Mouse (Mus musculus): ENCODE measurements around the gene Fcgr1.

Fcgr1 gene

GRCm38 (mm10) chr3:96273591-96274465 lies 19.9 kb downstream of the Fcgr1 start:
- DNase-seq (ENCODE audit: low read depth, low spot score) = peak; percentile 85

GRCm38 (mm10) chr3:96269511-96270474 lies 24.0 kb downstream of the Fcgr1 start, which contains the start of gene Hist2h2bb:
Hist2h2bb (plus strand) TSS chr3:96269752.
- peak; percentile 97 for DNase-seq (ENCODE audit: low read depth, low spot score)

- peak; percentile 74 for DNase-seq (ENCODE audit: low read depth, low spot score)
These were observed 24.9 kb downstream of the Fcgr1 start for GRCm38 (mm10) chr3:96268776-96269378.

GRCm38 (mm10) chr3:96268051-96268775 lies 25.6 kb downstream of the Fcgr1 start, which contains the start of gene Hist2h3b:
Hist2h3b (plus strand) TSS chr3:96268654.
- peak; percentile 83 for DNase-seq (ENCODE audit: low read depth, low spot score)

- no peak for DNase-seq (ENCODE audit: low read depth, low spot score)
These were observed 26.2 kb downstream of the Fcgr1 start for GRCm38 (mm10) chr3:96267541-96267940.

DNA sequence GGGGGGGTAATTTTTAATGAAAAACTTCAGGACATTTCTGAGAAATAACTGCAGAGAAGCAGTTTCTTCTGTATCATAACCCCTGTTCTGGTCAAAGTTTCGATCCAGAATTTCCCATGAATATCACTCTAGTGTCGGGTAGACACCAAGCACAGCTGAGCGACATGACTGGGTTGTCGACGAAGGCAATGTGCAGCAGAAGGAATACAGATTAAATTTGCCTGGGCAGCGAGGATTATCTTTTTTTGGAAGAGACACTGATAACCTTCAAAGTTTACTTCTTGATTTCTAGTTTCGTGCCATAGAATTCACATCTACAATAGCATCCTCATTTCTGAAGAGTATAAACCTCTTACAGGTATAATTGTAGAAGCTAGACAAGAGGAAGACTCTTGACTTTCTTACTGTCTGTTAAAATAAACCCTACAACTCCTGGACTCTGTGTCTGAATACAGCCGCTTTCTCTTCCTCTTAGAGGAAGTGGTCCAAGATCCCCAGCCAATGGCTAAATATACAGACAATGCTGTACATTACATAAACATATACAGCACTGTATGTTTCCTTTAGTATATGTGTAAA lies 27.5 kb downstream of the Fcgr1 start:
- no peak for DNase-seq (ENCODE audit: low read depth, low spot score)

DNA sequence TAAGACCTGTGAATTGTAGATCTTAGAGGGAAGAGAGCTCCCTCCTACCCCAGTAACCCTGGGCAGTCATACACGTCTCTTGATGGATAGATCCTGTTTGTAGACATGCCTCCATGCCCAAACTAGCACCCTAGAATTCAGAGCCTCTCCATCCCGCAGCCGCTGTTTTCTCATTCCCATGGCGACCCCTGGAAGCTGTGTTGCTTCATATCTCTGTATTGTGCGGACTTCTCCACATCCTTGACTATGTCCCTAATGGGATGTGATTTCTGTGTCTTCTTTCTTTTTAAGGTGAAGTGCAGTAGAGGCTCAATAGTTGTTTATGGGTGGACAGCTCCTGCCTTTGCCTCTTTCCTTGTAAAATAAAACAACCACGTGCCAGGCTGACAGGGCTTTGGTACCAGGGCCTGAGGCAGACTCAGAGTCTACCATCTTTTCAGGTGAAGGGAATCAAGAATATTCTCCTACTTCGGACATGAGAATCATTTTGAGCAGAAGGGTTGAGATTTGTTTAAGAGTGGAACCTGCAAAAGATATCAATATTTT lies 29.3 kb downstream of the Fcgr1 start:
- no peak for DNase-seq (ENCODE audit: low read depth, low spot score)

- no peak for DNase-seq (ENCODE audit: low read depth, low spot score)
These were observed 30.0 kb downstream of the Fcgr1 start for GRCm38 (mm10) chr3:96263558-96264403.

GRCm38 (mm10) chr3:96262979-96263550 lies 30.7 kb downstream of the Fcgr1 start, which contains the start of gene Hist2h4:
Hist2h4 (minus strand) TSS chr3:96263311.
- DNase-seq (ENCODE audit: low read depth, low spot score) = peak; percentile 95

- peak; percentile 81 for DNase-seq (ENCODE audit: low read depth, low spot score)
These were observed 31.4 kb downstream of the Fcgr1 start for GRCm38 (mm10) chr3:96262216-96262875.

- DNase-seq (ENCODE audit: low read depth, low spot score) = no peak
These were observed 32.1 kb downstream of the Fcgr1 start for GRCm38 (mm10) chr3:96261623-96262022.

DNA sequence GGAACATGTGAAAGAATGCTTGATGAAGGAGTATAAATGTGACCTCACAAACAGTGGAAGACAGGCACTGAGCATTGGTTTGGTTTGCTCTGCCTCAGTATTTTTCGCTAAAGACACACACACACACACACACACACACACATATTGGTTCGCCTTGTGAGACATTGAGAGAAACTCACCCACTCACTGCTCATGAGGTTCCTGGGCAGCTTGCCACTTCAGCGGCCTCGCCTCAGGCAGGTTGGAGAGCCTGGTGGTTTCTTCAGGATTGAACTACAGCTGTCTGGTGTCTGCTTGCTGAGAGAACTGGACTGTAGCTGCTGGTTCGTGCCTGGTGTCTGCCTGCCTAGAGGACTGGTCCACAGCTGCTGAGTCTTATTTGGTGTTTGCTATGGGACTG lies 33.5 kb downstream of the Fcgr1 start:
- DNase-seq (ENCODE audit: low read depth, low spot score) = no peak

- no peak for DNase-seq (ENCODE audit: low read depth, low spot score)
These were observed 36.6 kb downstream of the Fcgr1 start for GRCm38 (mm10) chr3:96257190-96257589.

DNA sequence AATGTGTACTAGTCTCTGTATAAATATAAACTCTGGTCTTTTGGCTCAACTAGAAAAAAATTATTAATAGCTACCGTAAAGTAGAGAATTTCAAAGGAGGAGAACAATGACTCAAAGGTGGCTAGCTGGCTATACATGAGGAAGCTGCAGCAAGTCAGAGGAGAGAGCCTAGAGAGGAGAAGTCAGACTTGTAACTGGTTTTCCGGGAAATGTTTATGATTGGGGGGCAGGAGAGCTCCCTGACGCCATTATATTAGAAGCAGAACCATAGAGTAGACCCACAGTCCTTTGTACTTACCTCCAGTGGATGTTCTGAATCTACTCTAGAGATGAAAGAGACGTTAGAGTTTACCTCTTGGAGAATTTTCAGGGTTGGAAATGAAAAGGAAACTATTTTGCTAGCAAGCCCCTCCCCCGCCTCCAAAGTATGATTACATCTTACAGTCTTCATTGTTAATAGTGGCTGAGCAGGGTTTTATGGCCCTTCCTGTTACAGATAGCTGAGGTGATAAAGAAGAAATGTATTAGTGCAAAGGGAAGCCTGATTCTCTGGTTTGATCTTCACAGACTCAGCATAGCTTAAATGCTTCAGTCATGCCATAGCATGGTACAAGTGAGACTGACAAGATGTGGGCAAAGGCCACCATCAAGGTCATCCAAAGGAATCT lies 37.7 kb downstream of the Fcgr1 start:
- no peak for DNase-seq (ENCODE audit: low read depth, low spot score)

- DNase-seq (ENCODE audit: low read depth, low spot score) = no peak
These were observed 39.0 kb downstream of the Fcgr1 start for GRCm38 (mm10) chr3:96254683-96255355.

- no peak for DNase-seq (ENCODE audit: low read depth, low spot score)
These were observed 42.0 kb downstream of the Fcgr1 start for GRCm38 (mm10) chr3:96251787-96252186.

DNA sequence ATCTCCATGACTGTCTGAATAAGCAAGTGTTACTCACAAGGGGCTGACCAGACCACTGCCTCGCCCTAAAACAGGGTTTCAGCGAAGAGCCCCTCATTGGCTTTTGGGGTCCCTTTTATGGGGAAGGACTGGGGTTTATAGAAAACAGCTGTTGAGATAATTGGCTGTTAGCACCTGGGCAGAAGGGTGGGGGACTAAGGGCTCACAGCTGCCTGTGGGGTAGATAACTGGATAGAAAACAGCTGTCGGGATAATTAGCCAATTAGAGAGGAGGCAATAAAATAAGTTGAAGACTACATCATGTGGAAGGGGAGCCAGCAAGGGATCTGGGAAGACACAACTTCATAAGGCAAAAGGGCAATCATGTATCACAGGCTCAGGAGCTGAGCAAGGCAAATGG lies 42.9 kb downstream of the Fcgr1 start:
- no peak for DNase-seq (ENCODE audit: low read depth, low spot score)

Data from CD4-positive helper T cell, adult 2 months (primary cell).